Mouse (Mus musculus) spleen, adult 12 weeks (tissue): ENCODE measurements around the gene Smoc2.

Experiments
- DNase-seq: peaks from one replicate; pipeline ENCODE4 v3.0.0; 2022; ENCODE audit warnings: low spot score

Gene Smoc2

DNA sequence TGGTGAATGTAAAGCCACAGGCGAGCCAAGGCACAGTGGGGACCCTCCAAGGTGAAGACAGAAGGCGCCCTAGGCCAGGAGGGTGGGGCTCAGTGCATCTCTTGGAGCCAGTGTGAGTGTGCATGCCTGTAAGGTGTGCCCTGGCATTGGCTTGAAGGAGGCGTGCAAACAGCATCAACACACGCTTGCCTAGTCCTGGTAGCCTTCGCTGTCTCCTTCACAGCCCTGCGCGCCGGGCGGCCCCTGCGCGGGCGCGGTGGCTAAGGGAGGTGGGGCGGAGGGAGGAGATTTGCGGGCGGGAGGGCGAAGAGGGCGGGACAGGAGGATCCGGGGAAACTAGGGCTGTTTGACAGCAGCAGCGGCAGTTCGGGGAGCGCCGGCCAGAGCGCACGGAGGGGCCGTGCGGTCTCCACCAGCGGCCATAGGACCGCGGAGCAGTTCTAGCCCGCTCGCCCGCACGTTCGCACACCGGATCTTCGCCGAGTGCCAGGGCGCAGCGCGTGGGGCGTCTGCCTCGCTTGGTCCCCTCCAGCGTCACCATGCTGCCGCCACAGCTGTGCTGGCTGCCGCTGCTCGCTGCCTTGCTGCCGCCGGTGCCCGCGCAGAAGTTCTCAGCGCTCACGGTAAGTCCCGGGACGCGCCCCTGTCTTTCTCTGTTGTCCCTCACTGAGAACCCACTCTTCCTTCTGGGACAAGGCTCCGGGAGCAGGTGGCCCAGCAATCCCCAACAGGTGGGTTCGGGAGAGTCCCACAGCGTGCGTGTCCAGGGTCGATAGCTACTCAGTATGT, at the start of gene Smoc2:
TSS of gene Smoc2 (plus strand) at position 330 of the 789 bp plus-strand sequence.
- DNase-seq, result no peak

- no peak for DNase-seq
These were observed 48.4 kb upstream of the Smoc2 start for GRCm38 (mm10) chr17:14230698-14231430.

GRCm38 (mm10) chr17:14232629-14233028, 46.7 kb upstream of the Smoc2 start:
- no peak for DNase-seq

GRCm38 (mm10) chr17:14233658-14234057, 45.6 kb upstream of the Smoc2 start:
- no peak for DNase-seq

GRCm38 (mm10) chr17:14234774-14235389, 44.4 kb upstream of the Smoc2 start:
- no peak for DNase-seq

GRCm38 (mm10) chr17:14237134-14237533, 42.2 kb upstream of the Smoc2 start:
- no peak for DNase-seq

DNA sequence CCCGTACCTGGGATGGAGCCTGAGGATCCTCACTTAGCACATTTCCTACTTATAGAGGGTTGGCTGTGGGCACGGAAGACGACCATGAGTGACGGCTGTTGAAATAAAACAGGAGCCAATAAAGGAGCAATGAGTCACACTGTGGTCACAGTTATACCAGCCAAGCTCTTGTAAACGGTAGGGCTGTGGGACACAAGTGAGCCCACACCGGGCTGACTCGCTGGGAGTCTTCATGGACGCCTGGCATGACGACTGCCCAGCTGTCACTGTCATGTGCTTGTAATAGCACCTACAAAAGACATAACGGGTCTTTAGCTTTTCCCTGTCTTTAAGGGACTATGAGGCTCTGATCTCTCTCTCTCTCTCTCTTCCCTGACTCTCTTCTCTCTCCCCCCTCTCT, 39.3 kb upstream of the Smoc2 start:
- no peak for DNase-seq

DNA sequence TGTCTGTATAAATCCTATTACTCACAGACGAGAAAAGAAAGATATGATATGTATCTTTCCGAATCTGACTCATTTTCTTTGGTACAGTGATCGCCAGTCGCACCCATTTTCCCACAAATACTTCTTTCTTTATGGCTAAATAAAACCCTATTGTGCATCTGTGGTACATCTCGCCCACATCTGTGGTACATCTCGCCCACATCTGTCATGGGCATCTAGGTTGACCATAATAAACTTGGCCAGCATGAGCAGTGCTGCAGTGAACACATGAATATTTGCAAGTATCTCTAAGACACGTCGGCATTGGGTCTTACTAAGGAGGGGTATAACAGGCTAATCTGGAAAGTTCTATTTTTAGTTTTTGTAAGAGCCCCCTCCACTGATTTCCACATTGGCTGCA, 36.7 kb upstream of the Smoc2 start:
- DNase-seq, result no peak

DNA sequence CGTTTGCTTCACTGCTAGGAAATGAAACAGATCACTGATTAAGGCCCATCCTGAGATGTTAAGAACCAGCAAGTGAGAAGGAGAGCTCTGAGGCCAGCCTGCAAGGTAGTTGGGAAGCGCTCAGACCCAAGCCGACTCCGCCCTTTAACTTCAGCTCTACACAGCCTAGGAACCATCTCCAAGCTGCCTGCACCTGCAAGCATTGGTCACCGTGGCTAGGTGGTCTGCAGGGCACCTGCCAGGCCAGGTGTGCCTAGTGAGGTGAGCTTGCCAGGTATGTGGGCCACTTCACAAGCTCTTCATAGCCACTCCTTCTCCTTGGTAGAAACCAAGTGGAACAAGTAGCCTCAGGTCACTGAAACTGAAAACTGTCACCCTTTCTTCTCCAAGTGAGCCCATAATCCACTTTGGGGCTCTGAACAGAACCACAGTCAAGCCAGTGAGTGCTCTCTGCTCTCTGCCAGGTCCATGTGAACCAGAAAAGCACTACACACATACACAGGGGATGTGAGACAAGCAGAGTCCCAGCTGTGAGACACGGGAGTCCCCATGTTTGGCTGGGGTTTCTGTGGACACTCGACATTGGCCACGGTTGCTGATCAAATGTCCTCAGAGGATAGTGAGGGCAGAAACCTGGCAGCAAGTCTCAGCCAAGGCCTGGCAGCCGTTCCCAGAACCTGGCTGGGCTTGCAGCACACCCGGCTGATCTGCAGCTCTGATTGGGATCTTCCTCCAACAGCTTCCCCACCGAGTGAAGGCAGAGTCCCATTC, 34.9 kb upstream of the Smoc2 start:
- DNase-seq, result no peak

DNA sequence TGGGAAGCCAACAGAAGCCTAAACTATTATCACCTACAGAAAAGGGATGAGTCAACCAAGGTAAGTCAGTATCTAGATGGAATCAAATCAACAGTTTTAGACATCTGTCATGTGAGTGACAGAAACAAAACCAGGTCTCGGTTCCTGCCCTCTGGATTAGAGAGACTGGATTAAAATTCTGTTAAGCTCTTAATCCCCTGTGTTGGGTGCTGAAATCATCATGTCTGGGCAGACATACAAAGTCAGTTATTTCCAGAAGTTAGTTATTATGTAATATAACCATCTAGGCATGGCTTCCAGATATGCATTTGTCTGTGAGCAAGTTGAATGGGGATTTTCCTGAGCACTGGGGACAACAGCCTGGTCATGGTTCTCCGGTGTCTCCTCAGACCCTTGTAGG, 33.0 kb upstream of the Smoc2 start:
- DNase-seq, result no peak

GRCm38 (mm10) chr17:14247931-14248330, 31.4 kb upstream of the Smoc2 start:
- DNase-seq, result no peak

DNA sequence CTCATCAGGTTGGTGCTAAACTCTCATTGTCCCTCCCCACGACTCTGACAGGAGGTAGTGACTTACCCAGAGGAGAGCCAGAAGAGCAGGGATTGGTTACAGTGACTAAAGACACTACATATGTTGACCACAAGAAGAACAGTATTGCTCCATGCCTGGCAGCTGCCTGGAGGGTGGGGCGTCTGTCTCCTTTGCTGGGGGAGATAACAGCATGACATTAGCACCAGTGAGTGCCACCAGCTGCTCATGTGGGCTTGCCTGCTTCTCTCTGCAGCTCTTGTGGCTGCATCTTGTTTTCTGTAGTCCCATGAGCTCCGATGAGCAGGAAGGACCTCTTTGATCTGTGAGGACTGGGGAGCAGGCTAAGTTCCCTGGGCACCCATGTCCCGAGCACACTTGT, 29.7 kb upstream of the Smoc2 start:
- DNase-seq, result no peak

DNA sequence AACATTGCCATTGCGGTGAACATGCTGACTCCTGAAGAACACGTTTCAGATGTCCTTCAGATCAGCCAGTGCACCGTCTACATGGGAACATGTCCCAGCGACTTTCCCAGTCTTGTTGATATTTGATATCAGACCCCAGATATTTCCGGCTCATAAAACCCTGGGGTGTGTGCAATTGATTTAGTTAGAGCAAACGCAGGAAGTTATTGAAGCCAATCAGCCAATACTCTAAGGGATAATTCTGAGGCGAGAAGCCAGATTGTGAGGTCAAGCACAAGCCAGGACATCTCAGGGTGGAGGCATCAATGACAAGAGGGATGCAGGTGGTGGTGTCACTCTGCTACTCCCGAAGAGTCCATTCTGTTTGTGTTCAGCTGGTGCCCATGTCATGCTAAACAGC, 28.9 kb upstream of the Smoc2 start:
- DNase-seq, result no peak

DNA sequence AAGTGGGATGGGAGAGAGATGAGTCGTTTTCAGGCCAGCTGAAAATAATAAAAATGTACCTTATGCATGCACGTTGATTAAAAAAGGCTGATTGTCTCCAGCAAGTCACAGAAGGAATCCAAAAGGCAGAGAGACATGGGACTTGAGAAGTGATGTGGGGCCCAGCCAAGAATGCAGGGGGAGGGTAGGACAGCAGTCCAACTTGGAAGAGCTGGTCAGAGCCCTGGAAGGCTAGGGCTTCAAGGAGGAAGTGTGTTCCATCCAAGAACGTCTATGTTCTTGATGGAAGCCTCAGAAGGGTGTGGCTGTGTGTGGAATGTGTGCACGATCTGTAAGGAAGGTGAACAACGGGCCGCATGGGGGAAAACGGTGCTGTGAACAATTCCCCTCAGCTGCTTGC, 26.9 kb upstream of the Smoc2 start:
- DNase-seq, result no peak

- no peak for DNase-seq
These were observed 24.7 kb upstream of the Smoc2 start for GRCm38 (mm10) chr17:14254616-14255015.

DNA sequence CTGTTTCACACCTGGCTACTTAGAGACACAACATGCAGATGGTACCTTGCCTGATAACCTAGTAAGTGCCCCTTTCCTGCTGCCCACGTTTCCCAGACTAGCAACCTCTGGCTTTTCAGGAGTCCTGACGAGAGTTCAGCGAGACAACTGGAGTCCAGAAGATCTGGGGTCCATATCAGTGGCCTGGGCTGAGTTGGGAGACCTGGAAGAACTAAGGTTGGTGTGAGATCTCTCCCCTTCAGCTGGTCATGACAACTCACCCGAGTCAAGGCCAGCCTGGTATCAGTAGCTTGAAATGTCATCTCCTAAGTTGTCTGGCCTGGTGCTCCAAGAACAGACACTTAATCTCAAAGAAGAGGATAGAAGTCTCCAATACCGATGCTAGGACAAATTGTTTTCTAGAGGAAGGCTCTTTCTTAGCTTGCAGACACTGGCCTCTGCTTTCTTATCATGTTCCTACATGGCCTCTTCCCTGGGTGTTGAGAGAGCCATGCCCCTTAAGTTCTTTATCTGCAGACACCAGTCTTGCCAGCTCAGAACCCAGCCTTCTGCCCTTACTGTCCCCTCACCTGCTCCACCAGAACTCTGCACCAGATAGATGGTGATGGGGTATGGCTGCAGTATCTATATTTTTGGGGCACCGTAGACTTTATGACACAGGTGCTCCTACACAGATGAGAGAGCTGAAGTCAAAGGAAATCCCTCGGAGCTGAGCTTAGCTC, 21.3 kb upstream of the Smoc2 start:
- no peak for DNase-seq

- no peak for DNase-seq
These were observed 20.4 kb upstream of the Smoc2 start for GRCm38 (mm10) chr17:14258906-14259305.

- DNase-seq, result no peak
These were observed 18.3 kb upstream of the Smoc2 start for GRCm38 (mm10) chr17:14260966-14261365.

DNA sequence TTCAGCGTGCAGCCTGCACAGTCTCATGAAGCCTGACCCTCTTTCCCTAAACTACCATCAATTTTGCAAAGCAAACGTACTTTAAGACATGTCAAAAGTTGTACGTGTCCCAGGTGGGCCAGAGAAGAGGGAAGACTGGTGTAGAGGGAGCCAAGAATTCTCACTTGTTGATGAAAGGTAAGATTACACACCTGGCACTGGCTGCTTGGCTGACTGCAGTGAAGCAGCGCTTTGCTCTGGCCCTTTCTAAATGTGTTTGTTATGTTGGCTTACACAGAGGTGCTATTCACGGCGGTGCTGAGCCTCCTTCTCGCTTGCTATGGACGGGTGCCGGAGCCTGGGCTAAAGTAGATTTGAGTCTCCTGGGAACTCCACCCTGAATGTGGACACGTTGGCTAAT, 17.1 kb upstream of the Smoc2 start:
- no peak for DNase-seq

GRCm38 (mm10) chr17:14268001-14268400, 11.3 kb upstream of the Smoc2 start:
- no peak for DNase-seq

DNA sequence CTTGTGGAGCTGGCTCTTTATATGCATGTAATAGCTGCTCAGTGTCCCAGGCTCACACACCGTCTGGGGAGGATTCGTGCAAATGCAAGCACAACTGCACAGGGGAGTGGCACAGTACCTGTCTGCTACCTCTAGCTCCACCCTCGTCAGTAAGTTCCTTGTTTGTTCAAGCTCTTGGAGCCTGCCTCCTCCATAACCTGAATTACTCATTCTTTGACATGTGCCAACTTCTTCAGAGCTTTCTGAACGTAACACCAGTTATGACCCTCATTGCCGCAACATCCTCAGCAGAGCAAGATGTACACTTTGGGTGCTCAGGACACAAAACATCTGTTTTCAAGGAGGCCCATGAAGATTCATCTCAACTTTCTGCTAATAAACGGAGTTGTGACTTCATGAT, 5.9 kb upstream of the Smoc2 start:
- no peak for DNase-seq

DNA sequence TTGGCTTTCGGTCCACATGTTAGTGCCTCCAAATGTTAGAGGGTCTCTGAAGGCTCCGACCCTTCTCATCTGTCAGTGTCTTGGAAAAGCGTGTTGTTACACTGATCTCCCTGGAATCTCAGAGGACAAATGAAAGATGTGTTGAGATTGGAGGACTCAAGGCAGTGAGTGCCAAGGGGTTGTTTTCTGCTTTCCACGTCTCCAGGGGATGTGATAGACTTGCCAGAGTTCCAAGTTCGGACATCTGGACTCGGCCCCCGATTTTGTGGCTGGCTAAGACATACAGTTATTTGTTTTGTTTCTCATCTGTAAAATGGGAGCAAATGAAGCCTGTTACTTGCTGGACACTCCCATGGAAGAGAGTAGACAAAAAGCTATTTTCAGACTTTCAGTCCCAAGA, 2.0 kb upstream of the Smoc2 start:
- no peak for DNase-seq
